Mouse (Mus musculus): ENCODE results near the gene Aldh1l2.
"Not testable (repeated sequence)": the region's sequence is repeated elsewhere in the genome, so short reads cannot be mapped to it uniquely, and the experiment has no call there.

The Aldh1l2 gene

DNA sequence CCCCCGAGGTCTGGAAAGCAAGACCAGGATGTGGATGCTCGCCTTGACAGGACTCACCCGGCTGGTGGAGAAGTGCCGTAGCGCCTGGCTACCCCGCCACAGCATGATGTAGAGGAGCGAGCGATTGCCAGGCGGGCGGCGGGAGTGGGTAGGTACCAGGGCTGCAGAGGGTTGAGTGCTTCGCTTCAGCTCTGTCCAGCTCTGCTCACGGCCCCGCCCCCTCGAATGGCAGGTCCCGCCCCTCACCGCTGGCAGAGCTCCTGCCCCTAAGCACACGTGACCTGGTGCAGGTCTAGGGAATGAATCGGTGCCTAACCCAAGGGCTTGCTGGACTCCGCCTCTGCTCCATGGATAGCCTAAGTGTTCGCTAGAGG is at the start of gene Aldh1l2:
Aldh1l2 (minus strand) TSS at position 231 of the 374 bp plus-strand sequence.
- DNase-seq: peak; percentile 78 to 84

DNA sequence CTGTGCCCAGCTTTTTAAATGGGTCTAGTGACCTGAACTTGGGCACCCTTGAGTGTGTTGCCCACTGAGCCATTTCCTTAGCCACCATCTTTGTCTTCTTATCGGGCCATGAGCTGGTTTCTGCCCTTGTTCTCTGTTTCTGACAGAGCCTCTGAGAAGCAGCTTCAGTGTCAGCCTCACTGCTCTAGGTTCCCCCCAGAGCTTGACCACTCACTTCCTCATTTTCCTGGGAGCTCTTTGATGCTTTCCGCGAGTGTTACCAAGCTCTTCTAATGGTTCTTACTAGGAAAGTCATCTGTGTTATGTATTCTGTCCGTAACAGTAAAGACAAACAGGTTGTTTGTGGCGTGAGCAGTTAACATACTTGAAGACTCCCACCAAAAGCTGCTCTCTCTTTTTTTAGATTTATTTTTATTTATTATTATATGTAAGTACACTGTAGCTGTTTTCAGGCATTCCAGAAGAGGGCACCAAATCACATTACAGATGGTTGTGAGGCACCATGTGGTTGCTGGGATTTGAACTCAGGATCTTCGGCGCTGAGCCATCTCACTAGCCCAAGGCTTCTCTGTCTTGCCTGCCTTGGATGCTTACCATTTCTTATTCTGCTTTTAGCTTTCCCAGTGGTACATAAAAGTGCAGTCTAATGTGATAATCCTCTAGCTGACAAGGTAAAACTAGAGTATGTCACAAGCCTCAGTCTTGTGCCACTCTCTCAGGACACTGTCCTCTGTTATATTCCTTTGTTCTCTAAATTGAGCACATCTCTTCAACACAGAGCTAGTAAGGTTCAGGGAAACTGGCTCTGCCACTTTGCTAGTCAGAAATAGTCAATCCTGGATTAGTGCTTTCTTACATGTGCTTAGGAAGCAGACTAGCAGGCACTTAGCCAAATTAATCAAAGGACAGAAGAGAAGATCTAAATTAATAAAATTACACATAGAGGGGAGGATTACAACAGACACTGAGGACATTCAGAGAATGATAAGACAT is 31.8 kb upstream of the Aldh1l2 start:
- DNase-seq: no peak

DNA sequence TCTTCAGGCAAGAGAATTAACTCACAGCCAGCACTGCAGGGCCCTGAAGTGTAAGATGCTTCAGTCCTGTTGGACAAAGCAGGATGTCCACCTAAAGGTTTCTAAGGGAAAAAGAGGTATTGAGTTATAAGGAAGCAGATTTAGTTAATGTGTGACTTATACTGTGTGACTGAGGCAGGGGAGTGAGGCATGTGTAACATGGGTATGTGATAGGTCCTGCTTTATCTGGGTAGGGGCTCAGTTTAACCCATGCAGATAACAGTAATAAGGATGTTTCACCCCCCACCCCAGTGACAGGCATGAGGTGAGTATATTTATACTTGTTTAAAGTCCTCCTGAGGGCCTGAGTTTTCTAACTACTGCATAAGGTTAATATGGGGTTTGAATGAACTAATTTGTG is 29.1 kb upstream of the Aldh1l2 start:
- no peak for DNase-seq

GRCm38 (mm10) chr10:83545341-83545740 is 11.4 kb upstream of the Aldh1l2 start:
- no peak for DNase-seq

DNA sequence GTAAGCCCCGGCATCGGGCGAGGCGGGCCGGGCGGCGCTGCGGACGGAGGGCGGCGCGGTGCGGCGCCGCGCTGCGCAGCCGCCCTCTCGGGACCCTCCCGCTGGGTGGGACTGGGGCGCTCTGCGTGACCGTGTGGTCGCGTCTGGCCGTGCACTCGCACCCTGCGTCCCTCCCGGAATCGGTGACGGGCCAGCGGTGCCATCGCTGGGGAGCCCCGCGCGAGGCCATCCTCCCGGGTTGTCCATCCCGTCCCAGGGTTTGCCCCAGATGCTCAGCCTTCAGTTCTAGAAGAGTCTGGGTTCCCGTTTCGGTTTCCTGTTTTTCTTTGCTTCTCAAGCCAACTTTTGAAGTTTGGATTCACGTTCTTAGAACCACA is 10.2 kb upstream of the Aldh1l2 start:
- DNase-seq: no peak

DNA sequence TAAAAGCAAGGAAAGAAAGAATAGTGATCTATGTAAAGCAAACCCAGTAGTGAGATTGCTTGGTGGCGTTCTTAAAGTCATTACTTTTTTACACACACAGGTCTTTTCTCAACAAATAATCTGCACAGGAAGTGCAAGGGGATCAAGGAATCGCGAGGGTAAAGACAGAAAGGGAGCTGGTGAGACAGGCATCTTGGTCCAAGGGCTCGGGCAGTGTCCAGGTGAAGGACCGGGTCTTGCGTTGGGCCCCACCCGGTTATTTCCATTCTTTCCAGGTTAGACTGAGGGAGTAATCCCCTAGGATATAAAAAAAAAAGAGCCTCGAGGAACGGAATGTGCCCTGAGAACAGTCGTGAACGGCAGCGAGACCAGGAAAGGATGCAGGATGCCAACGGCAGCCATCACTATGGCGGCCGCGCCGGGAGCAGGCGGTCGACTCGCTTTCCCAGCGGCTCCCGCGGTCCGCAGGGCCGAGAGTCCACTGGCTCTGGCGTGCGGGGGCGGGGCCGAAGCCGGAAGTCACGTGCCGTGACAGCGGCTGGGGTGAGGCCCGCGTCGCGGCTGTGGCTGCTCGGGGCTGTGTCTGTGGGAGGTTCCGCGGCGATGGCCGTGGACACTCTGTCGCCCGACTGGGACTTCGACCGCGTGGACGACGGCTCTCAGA is 9.6 kb upstream of the Aldh1l2 start, which contains the start of gene Washc4:
Washc4 (plus strand) TSS at position 314 of the 664 bp plus-strand sequence.
- DNase-seq: peak; percentile 97

- DNase-seq: no peak
These were observed 8.3 kb upstream of the Aldh1l2 start for GRCm38 (mm10) chr10:83542241-83542640.

- DNase-seq: no peak
These were observed 6.2 kb upstream of the Aldh1l2 start for GRCm38 (mm10) chr10:83540092-83540491.

- no peak for DNase-seq
These were observed 5.5 kb upstream of the Aldh1l2 start for GRCm38 (mm10) chr10:83539311-83539980.

DNA sequence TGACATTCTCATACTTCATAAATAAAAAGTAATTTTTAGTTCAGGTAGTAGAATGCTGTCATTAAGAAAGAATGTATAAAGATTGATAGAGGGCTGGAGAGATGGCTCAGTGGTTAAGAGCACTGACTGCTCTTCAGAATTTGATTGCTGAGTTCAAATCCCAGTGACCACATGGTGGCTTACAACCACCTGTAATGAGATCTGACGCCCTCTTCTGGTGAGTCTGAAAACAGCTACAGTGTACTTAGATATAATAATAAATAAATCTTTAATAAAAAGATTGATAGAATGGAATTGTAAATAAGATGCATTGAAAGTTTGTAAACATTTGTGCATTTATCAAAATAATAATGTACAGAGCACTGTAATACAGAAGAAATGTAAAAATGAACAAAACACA is 2.5 kb upstream of the Aldh1l2 start:
- DNase-seq: no peak

- peak; percentile 68 to 76 for DNase-seq
These were observed 556 bp downstream of the Aldh1l2 start for GRCm38 (mm10) chr10:83533258-83533909.

GRCm38 (mm10) chr10:83530384-83530967 is 3.5 kb downstream of the Aldh1l2 start:
- DNase-seq: no peak

GRCm38 (mm10) chr10:83524238-83524637 is 9.7 kb downstream of the Aldh1l2 start:
- not testable (repeated sequence) for DNase-seq

DNA sequence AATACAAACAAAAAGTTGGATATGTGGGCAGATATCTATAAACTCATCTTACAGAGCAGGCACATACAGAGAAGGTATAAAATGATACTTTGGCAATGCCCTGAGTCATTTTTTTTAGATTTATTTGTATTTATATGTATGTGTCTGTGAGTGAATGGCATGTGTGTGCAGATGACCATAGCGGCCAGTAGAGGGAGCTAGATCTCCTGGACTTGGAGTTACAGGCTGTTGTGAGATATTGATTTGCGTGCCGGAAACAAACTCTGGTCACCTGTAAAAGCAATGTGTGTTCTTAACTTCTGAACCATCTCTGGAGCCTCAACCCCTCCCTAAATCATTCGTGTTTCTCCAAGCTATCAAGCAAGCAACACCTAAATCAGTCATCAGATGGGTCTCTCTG is 12.9 kb downstream of the Aldh1l2 start:
- DNase-seq: no peak

DNA sequence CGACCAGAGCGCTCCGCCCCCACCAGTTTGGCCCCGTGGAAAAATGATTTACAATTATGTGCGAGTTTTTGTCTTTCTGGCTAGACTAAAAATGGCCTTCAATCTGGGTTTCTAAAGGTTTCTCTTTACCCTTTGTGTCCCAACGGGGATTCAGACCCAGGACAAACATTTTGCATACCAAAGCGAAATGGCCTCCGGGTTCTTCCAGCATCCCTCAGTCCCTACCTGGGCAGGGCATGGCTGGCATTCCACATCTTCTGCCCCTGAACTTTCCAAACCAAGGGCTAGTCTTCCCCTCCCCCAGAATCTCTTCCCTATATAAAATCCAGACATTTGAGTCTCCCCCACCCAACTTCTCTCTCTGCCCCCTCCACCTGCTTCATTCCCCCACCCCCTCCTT is 20.2 kb downstream of the Aldh1l2 start:
- no peak for DNase-seq

- no peak for DNase-seq
These were observed 22.6 kb downstream of the Aldh1l2 start for GRCm38 (mm10) chr10:83511304-83511703.

GRCm38 (mm10) chr10:83508962-83509660 is 24.8 kb downstream of the Aldh1l2 start:
- peak in 1 of 2 experiments; percentile 13 for DNase-seq

GRCm38 (mm10) chr10:83497321-83497720 is 36.6 kb downstream of the Aldh1l2 start:
- DNase-seq: no peak

DNA sequence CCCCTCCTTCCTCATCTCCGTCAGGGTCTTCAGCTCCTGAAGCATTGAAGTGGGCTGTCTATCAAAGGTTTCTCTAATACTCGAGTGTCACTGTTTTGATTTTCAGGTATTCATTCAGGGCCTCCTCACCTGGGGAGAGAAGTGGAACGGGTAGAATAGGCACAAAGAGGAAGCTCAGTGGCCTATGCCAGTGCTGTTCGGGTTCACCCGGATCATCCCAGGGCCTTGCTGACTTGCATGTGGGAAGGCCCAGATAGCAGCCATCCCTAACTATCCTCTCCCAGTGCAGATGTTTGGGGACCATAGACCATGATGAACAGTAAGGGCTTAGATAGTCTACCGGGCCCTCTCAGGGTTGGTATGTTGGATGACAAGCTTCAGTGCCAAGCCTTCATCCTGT is 43.4 kb downstream of the Aldh1l2 start:
- DNase-seq: no peak

- DNase-seq: no peak
These were observed 56.7 kb downstream of the Aldh1l2 start for GRCm38 (mm10) chr10:83477286-83477685.

GRCm38 (mm10) chr10:83475226-83475625 is 58.7 kb downstream of the Aldh1l2 start:
- no peak for DNase-seq

DNA sequence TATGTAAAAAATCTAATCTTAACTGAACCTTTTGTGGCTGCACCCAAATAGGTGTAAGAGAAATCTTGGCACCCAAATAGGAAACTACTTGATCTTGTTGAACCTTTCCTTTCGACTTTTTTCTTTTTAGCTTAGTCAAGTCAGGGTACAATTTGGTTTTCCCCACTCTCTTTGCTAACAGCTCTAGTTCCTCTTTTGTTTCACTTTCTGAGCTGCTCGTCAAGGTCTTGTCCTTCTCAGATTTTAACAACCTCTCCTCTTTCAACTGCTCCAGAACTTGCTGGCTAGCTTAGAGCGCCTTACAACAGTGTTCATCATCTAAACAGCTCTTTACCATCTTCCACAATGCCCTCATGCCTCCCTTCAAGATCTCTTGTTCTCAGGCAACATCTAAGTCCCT is 76.4 kb downstream of the Aldh1l2 start:
- no peak for DNase-seq

Data from lung, postnatal 4 days (tissue).